Mouse (Mus musculus) lung, postnatal 0 days (tissue): ENCODE results near the gene Ogdh.

Experiments
- CTCF ChIP-seq: IDR thresholded peaks from 2 replicates; pipeline ENCODE4 v1.5.1; 2016; ENCODE audit warnings: antibody characterized with exemption, mild to moderate bottlenecking
- EP300 ChIP-seq: IDR thresholded peaks from 2 replicates; pipeline ENCODE4 v1.6.1; 2016; ENCODE audit warnings: antibody characterized with exemption, mild to moderate bottlenecking, control low read depth

DNA sequence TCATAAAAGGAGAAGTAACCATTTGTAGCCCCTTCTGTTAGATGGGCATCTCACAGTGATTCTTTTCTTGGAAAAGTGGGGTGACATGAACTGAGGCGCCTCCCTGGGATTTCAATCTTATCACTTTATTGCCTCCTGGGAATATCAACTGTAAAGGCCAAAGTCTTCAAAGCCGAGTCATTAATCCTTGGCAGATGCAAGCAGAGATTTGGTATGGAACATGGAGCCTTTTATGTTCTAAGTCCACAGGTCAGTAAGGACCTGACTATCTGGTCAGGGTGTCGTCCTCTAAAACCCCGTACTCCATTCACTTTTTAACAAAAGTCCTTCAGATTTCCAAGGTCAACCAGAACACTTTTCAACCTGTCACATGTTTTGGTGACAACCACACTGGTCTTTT, 38.6 kb upstream of the Ogdh start:
- no peak for TF ChIP-seq CTCF
- TF ChIP-seq EP300: no peak
